Mouse (Mus musculus) cerebral cortex, adult 2 months (tissue): ENCODE measurements around the gene Smad3.

Source experiments
- WGBS: fragments of 180-500 bp; shearing (Covaris S2); methylation state at CpG from one replicate; pipeline ENCODE4 v1.1.7; 2018; 5-methylcytosine and 5-hydroxymethylcytosine counted together

The Smad3 gene

GRCm38 (mm10) chr9:63699145-63699544 lies 58.6 kb downstream of the Smad3 start:
- 74% methylated on average over 4 of the region's 4 CpGs for WGBS

GRCm38 (mm10) chr9:63698320-63699045 lies 59.3 kb downstream of the Smad3 start:
- WGBS = 62% methylated on average over 5 of the region's 7 CpGs

GRCm38 (mm10) chr9:63697606-63698005 lies 60.2 kb downstream of the Smad3 start:
- WGBS = 66% methylated on average over 5 of the region's 5 CpGs

- WGBS = 69% methylated on average over 10 of the region's 10 CpGs
Measured at GRCm38 (mm10) chr9:63696463-63697105, 61.2 kb downstream of the Smad3 start.

GRCm38 (mm10) chr9:63691960-63692359 lies 65.8 kb downstream of the Smad3 start:
- 60% methylated on average over 2 of the region's 2 CpGs for WGBS

GRCm38 (mm10) chr9:63690511-63690910 lies 67.3 kb downstream of the Smad3 start:
- WGBS = 91% methylated on average over 1 of the region's 1 CpGs

- 63% methylated on average over 7 of the region's 7 CpGs for WGBS
Measured at GRCm38 (mm10) chr9:63687413-63688015, 70.3 kb downstream of the Smad3 start.

GRCm38 (mm10) chr9:63685352-63685751 lies 72.4 kb downstream of the Smad3 start:
- WGBS = 93% methylated on average over 5 of the region's 5 CpGs

GRCm38 (mm10) chr9:63684277-63684676 lies 73.5 kb downstream of the Smad3 start:
- WGBS = 88% methylated on average over 6 of the region's 6 CpGs

GRCm38 (mm10) chr9:63682943-63683342 lies 74.9 kb downstream of the Smad3 start:
- 88% methylated on average over 2 of the region's 2 CpGs for WGBS

GRCm38 (mm10) chr9:63682301-63682700 lies 75.5 kb downstream of the Smad3 start:
- 88% methylated on average over 9 of the region's 9 CpGs for WGBS

- 55% methylated on average over 1 of the region's 1 CpGs for WGBS
Measured at GRCm38 (mm10) chr9:63678076-63678475, 79.7 kb downstream of the Smad3 start.

GRCm38 (mm10) chr9:63677621-63678020 lies 80.2 kb downstream of the Smad3 start:
- WGBS = 28% methylated on average over 3 of the region's 3 CpGs

GRCm38 (mm10) chr9:63674613-63675012 lies 83.2 kb downstream of the Smad3 start:
- WGBS = 88% methylated on average over 10 of the region's 10 CpGs

GRCm38 (mm10) chr9:63673494-63673805 lies 84.3 kb downstream of the Smad3 start:
- 88% methylated on average over 3 of the region's 3 CpGs for WGBS

- WGBS = 54% methylated on average over 8 of the region's 8 CpGs
Measured at GRCm38 (mm10) chr9:63672797-63673493, 84.8 kb downstream of the Smad3 start.

GRCm38 (mm10) chr9:63669816-63670215 lies 88.0 kb downstream of the Smad3 start:
- 98% methylated on average over 7 of the region's 7 CpGs for WGBS

GRCm38 (mm10) chr9:63668621-63669020 lies 89.2 kb downstream of the Smad3 start:
- WGBS = 94% methylated on average over 1 of the region's 1 CpGs

GRCm38 (mm10) chr9:63667373-63667724 lies 90.4 kb downstream of the Smad3 start:
- WGBS = 77% methylated on average over 8 of the region's 8 CpGs

- 64% methylated on average over 18 of the region's 18 CpGs for WGBS
Measured at GRCm38 (mm10) chr9:63666612-63667372, 91.0 kb downstream of the Smad3 start.

- WGBS = 52% methylated on average over 13 of the region's 13 CpGs
Measured at GRCm38 (mm10) chr9:63664792-63665646, 92.8 kb downstream of the Smad3 start.
